Mouse (Mus musculus): Measurements from ENCODE around the gene Tesc.

Gene Tesc

DNA sequence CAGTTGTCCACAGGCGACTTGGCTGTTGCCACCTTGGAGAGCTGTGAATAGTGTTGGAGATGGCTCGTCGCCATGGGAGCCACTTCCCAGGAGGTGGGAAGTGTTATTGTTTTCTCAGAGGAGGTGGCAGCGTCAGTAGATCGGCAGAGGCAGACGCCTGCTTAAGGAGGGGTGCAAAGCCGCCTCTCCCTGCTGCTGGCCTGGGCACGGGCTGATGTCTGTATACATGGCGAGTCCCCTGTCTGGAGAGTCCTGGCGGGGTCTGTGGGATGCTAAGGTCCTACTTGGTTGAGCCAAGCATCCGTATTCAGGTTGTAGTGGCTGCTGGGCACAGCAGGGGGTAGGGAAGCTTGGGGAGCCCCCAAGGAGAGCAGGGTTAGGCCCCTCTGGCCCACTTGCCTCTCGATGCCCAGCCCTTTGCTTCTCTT is 11.7 kb downstream of the Tesc start:
- DNase-seq (ENCODE audit: inconsistent age in 2 of 2, low spot score in 1 of 2): no peak

DNA sequence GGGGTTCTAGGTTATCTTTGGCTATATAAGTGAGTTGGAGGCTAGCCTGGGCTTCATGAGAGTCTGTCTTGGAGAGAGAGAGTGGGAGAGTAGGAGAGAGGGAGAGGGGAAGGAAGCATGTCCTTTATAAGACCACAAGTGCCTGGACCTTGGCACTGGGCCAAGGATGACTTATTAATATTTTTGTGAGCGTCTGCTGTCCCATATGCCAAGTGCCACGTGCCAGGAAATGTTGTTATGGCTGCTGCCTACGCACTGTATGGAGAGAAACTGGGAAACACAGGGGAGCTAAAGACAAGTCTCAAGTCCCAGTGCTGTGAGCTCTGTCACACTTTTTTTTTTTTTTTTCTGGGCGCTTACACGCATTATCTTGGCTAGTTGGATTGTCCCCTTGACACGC is 15.1 kb downstream of the Tesc start:
- peak; percentile 58 to 73 for DNase-seq (ENCODE audit: inconsistent age in 2 of 2, low spot score in 1 of 2)

DNA sequence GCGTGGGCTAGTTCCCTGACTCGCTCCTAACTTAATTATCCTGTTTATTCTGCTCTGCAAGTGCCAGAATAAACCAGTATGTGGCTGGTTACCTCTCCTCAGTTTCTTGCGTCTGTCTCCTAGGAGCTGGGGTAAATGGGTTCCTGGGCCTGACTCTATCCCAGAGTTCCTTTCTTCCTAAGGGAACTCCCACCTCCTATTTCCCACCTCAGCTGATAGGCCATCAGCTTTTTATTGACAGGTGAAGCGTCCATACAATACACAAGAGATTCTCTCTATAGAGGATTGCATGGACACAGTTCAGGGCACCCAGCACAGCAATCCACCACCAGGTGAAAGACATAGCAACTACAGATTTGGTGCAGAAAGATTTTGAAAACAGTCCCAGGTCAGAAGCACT is 16.2 kb downstream of the Tesc start:
- DNase-seq (ENCODE audit: inconsistent age in 2 of 2, low spot score in 1 of 2): no peak

DNA sequence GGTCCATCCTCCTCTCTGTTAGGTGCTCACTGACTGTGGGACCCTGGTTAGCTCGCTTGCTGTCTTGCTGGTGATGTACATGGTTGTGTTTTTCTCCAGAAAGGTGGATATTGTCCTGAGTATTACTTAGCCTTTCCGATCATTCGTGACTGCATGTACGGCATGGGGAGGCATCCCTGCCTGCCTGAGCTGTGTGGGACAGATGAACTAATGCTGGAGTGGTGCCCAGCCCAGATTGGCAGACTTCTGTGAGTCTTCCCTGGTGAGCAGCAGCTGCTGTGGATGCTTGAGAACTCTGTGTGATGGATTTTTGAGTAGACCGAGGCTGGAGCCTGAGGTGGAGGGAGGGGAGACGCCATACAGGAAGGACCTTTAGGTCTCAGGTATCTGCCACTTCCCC is 17.4 kb downstream of the Tesc start:
- DNase-seq (ENCODE audit: inconsistent age in 2 of 2, low spot score in 1 of 2): no peak

DNA sequence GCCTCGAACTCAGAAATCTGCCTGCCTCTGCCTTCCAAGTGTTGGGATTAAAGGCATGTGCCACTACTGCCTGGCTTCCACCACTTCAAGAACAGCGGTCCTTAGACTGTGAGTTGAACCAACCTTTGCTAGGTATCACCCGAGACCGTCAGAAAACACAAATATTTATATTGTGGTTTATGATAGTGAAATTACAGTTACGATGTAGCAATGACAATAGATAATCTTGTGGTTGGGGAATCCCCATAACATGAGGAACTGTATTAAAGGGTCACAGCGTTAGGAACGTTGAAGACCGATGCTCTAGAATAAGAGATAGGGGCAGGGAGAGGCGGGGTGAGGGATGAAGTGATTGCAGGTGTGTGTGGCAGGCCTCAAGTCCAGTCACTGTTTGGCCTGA is 17.8 kb downstream of the Tesc start:
- DNase-seq (ENCODE audit: inconsistent age in 2 of 2, low spot score in 1 of 2): no peak

DNA sequence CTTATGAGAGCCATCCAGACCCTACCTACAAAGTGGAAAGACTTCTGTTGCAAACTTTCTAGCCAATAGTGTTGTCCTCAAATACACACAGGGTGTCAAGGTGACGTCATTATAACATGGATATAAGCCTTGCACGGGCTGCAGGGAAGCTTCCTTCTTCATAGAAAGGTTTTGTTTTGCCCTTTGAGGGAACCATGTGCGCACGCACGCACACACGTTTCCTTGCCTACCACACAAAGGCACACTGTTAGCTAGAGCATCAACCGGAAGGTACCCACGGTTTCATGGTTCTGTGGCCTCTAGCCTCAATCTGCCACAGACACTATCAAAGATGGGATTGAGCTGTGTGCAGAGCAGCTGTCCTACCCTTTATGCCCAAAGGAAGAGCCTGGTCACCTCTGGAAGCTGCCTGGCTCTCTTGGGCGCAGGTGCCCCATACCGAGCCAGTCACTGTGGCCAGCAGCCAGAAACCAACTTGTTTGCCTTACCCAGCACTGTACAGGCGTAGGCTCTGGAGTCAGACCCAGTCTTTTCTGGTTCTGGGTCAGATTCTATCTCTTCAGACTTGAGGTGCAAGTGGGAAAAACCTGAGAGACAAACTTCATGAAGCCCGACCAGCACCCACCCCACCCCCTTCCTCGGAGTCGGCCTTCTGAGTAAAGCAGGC is 19.7 kb downstream of the Tesc start:
- no peak for DNase-seq (ENCODE audit: inconsistent age in 2 of 2, low spot score in 1 of 2)

DNA sequence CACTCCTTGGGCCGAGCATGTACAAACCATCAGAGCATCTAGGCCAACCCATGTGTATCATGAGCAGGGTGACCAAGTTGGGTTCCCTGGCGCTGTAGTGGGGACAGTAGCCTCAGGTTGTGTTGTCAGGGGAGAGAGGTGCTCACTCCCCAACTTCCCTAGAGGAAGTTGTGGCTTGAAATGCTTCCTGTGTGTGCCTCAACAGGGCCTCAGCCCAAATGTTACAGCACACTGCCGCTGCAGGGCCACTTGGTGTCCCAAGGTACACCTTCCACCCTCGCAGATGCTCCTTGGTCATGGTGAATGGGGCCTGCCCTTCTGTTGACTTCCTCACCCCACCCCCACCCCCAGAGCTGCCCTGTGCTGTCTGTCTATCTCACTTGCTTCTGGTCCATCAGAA is 20.9 kb downstream of the Tesc start:
- DNase-seq (ENCODE audit: inconsistent age in 2 of 2, low spot score in 1 of 2): no peak

DNA sequence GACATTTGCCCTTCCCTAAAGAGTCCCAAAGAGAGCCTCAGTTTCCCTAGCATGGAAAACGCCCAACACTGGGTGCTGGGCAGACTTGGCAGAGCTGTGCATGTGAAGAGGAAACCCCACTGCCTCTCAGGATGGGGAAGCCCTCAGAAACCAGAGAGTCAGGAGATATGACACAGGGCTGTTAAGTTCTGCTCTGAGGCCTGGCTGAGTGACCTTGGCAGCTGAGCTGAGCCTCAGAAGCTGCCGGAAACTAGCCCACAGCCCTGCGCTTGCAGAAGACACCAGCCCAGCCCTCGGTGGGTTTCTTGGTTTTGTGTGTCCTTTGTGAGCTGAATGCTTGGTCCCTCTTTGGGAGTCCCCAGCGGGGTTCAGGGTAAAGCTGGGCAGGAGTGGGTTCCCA is 21.4 kb downstream of the Tesc start:
- peak in 1 of 2 experiments; percentile 66 for DNase-seq (ENCODE audit: inconsistent age in 2 of 2, low spot score in 1 of 2)

DNA sequence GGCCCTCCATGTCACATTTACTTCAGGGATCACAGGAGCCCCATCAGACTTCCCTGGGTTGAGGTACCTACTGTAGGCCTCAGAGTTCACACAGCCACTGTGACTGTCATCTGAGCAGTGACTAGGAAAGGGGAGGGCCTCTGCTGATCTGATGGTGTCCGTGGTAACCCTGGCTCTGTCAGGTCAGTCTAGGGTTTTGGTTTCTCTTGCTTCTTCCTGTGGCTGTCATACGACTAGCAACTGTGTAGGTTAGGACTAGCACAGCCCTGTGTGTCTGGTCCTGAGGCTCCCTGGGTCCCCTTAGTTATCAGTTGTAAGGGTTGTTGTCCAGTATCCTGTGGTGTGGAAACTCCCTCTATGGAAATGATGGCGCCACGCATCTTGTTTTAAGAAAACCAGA is 23.2 kb downstream of the Tesc start:
- DNase-seq (ENCODE audit: inconsistent age in 2 of 2, low spot score in 1 of 2): no peak

DNA sequence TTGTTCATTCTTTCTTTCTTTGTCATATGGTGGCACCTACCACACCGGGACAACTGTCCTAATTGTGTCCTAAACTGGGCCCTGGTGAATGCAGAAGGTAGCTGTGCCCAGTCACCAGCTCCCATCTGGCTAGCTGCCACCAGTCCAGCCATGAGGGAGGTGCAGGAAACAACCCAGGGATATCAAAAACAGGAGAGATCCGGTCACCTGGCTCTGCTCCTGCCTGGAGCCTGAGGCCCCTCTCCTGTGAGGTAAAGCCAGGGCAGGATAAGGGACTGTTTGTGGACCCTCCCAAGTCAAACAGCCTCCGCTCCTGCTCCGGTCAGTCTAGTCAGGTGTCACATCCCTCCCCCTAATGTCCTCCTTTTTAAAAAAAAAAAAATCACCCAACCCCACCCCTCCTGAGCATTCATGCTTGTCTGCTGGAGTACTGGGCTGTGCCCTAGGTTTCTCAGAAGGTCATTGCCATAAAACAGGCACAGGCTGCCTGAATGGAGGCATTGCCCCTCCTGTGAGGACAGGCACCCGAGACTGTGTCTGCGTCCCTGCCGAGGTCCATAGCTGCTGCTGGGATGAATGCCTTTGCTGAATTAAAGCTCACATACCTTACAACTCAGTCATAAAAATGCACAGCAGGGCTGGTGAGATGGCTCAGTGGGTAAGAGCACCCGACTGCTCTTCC is 24.6 kb downstream of the Tesc start:
- peak; percentile 45 to 61 for DNase-seq (ENCODE audit: inconsistent age in 2 of 2, low spot score in 1 of 2)

DNA sequence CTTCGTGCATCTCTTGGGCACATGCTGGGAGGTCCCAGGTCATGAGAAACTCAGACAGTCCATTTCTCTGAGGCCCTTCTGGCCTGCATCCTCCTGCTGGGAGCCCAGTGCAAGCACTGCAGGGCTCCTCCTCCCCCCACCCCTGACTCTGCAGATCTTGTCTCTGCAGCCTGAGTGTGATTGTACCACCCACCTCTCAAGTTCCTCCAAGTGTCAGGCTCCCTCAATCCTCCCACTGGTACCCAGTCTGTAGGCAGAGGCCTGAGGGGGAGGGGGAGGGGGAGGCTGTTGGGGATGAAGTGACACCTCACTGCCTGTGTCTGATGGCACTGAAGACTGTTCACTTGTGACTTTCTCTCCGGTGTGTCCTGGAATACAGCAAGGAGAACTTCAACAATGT is 25.7 kb downstream of the Tesc start:
- DNase-seq (ENCODE audit: inconsistent age in 2 of 2, low spot score in 1 of 2): no peak

DNA sequence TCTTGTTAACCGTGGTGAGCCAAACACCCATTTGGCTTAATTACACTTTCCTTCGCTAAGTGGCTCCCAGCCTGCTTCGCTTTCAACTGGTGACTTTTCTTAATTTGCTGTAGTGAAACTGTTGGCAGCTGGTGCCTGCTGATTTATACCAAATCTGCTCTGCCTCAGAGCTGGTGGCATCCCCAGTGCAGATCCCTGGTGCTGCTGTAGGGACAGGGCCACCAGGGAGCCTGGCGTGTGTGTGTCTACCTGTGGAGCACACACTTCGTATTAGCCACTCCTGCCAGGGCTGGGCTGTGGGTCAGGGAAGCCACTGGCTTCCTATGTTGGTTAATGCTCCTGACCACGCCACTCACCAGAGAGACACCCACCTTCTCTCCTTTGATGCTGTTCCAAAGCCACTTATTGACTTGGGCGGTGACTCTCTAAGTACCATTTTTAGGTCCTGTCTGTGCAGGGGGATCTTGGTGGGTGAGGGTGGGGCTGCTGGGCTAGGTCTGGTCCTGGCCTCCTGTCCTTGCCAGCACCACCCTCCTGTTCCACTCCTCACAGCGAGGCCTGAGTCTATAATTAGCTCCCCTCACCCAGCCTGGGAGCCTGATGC is 30.1 kb downstream of the Tesc start:
- no peak for DNase-seq (ENCODE audit: inconsistent age in 2 of 2, low spot score in 1 of 2)

DNA sequence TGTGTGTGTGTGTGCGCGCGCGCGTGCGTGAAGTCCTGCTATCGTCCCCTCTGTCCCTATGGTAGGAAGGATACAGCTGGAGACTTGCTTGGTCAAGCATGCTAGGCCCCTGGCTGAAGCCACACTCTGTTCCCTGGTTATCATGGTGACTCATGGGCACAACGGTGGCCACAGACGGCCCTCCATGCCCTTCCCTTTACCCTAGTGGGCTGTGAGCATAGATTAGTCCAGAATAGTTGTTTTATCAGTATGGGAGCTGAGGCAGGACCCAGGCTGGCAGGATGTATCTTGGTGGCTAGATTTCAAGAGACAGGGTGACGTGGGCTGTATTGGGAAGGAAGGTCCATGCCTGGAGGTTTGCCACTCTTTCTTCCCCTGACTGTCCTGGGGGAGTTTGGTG is 31.3 kb downstream of the Tesc start:
- DNase-seq (ENCODE audit: inconsistent age in 2 of 2, low spot score in 1 of 2): peak in 1 of 2 experiments; percentile 72

DNA sequence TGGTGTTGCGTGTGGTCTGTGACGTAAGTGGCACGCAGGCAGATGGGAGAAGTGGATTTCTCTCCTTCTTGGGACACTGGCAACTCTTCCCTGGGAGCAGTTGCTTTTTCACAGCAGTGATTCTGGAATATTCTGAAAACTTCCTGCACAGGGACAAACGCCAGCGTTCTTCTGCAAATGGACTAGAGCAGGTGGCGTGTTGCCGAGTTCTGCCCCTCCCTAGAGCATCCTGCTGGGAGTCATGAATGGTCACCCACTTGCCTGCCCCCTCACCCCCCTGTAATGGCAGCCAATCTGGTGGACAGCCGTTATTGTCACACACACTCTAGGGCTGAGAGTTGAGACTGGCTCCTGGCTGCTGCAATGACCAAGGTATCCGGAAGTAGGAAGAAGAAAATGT is 32.1 kb downstream of the Tesc start:
- DNase-seq (ENCODE audit: inconsistent age in 2 of 2, low spot score in 1 of 2): no peak

DNA sequence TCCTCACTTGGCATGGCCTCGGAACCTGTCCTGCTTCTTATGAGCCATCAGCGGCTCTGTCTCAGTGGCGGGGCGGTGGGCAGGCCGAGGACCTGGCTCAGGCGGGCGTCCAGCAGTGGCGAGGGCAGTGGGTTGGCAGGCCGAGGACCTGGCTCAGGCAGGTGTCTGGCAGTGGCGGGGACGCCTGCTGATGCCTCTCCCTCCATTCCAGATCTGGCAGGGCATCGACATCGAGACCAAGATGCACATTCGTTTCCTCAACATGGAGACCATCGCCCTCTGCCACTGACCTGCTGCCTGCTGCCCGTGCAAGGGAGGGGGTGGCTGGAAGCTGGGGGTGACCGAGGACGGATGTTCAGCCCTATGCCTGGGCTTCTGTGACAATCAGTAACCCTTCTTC is 33.8 kb downstream of the Tesc start:
- no peak for DNase-seq (ENCODE audit: inconsistent age in 2 of 2, low spot score in 1 of 2)

DNA sequence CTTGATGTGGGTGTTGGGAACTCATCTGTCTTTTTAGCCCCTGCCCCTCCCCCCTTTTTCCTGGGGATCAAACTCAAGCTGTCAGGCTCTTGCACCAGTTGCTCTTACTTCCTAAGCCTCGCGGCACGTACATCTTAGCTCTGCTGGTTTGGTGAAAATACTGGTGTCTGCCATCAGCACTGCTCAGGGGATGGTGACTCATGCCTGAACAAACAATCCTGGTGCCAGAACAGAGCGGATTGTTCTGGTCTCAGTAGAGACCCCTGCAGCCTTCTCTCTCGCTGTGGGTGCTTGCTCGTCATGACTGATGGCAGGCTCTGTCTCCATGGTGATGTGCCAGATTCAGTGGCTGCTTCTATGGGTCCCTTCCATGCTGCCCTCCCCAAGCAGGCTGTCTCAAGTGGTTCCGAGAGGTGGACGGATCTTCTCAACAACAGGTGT is 35.7 kb downstream of the Tesc start:
- peak; percentile 76 for DNase-seq (ENCODE audit: inconsistent age in 2 of 2, low spot score in 1 of 2)

DNA sequence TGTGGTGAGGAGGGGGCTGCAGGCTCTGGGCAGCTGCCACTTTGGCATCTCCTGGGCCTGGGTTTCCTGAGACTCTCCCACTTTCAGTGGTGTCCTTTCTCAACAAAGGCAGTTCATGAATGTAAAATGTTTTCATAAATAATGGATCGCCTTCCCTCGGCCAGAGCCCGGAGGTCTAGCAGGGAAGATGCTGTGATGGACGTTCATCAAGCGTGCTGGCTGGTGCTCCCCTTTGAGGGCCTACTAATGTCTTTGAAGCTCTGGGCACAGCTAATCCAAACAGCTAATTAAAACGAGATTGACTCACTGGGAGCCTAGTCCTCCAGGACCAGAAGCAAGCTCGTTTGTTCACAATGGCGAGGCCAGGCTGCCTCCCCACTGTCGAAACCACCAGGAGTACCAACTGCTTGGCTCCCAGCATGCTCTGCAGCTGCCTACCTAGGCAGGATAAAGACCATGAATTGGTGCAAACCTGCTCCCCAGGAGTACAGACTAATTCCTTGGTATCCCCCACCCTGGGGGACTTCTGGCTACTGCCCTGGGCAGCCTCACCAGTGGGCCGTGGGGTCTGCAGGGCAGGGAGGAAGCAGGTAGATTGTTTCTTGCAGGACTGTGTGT is 36.9 kb downstream of the Tesc start:
- peak in 1 of 2 experiments; percentile 52 for DNase-seq (ENCODE audit: inconsistent age in 2 of 2, low spot score in 1 of 2)

DNA sequence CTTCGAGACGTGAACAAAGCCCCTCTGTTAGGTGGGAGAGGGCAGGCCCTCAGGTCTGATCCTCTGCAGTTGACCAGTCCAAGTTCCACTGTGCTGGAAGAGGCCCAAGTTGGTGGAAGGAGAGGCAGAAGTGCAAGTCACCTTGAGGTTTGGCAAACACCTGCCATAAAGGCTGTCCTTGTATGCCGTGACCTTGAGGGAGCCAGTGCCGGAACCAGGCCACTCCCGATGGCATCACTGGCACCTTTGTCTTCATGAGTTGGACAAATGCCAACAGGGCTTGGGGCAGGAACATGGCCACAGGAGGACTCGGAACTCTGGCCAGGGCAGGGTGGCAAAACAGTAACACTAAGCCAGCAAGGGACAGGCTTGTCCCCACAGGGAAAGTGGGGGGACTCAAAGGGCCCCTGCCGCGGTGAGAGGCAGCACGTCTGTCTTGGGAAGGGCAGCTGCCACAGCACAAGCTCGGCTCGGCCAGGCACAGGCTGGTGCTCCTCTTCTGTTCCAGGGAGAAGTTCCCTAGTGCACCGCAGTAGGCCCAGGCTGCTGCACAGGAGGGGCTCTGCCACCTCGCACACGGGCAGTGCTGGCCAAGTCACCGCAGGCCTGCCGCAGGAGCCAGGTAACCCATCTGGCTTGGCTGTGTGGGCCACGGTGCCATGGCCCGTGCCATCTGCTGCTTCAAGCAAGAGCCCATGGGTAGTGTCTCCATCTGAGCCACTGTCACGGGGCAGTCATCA is 38.1 kb downstream of the Tesc start:
- peak; percentile 75 to 87 for DNase-seq (ENCODE audit: inconsistent age in 2 of 2, low spot score in 1 of 2)

DNA sequence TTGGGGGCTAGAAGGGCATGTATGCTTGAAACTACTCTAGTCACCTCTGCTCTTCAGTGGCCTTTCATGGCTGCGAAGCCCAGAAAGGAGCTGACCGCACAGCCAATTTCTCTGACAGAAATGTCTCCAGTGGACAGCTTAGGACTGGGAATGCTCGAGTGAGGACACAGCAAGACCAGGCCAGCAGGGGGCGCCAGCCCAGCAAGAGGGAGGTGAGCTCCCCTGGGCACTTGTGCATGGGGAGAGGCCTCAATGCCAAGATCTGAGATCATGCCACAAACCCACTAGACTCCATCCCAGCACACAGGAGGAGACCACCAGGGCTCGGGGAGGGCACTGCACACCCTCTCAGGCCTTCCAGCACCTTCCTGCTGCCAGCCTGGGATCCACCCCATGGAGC is 39.3 kb downstream of the Tesc start:
- DNase-seq (ENCODE audit: inconsistent age in 2 of 2, low spot score in 1 of 2): peak; percentile 88 to 94

DNA sequence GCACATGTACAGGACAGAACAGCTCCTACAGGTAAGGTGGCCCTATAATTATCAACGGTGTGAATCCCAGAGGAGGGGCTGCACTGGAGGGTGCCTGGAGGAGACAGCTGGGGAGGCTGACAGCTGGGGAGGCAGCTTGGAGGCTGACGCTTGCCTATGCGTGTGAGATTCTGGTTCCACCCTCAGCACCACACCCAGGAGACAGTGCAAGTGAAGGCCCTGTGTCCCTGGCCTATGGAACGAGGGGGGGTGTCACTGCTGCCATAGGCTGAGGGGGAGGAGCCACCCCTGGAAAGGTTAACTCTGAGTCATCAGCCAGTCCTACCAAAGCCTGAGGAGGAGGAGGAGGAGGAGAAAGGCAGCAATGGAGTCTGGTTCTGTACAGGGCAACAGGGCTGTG is 40.0 kb downstream of the Tesc start:
- DNase-seq (ENCODE audit: inconsistent age in 2 of 2, low spot score in 1 of 2): peak; percentile 85 to 89

DNA sequence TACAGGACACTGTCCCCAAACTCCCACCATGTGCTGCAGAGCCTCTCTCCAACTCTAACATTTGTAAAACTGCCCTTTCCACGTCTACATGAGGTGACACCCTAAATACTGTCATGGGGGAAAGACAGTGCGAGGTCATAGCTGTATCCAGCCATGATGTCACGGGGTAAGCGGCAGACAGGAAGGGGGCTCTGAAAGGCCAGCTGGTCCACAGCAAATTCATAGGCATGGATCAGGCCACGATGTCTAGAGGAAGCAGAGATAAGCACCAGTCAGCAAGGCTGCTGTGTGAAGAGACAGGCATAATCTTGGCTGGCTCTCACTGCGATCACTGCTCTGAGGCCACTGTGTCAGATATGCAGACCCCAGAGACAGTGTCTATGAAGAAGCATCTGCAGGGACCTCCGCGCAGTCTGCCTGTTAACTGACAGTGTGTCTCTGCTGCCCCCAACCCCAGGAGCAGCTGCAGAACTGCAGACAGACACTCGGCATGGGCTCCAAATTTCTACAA is 40.5 kb downstream of the Tesc start:
- no peak for DNase-seq (ENCODE audit: inconsistent age in 2 of 2, low spot score in 1 of 2)

All from adrenal gland, adult (tissue).